ENCODE assay signal across 14 mouse cellular contexts in genomic region chr2:147961633-147962032, GRCm38 (mm10).
"Had no signal": no experiment of that assay in that cellular context is flagged by ENCODE, and none has a peak within 500 bp of the region (broad histone marks: within the 10 kb centered on the region; RNA-seq: fewer than 3 reads in every experiment).

No protein-coding gene starts in this region.

- H3K27me3 ChIP-seq: hindbrain, embryonic 15.5 days; limb, embryonic 12.5 days; liver, embryonic 13.5 days; megakaryocyte, embryonic 14.5 days; midbrain, embryonic 13.5 days had no signal

- H3K9ac ChIP-seq: hindbrain, embryonic 15.5 days; limb, embryonic 12.5 days; liver, embryonic 13.5 days; midbrain, embryonic 13.5 days had no signal

- H3K9me3 ChIP-seq: hindbrain, embryonic 15.5 days; limb, embryonic 12.5 days; liver, embryonic 13.5 days; megakaryocyte, embryonic 14.5 days; midbrain, embryonic 13.5 days had no signal

- H3K36me3 ChIP-seq: hindbrain, embryonic 15.5 days; limb, embryonic 12.5 days; liver, embryonic 13.5 days; midbrain, embryonic 13.5 days had no signal

- H3K27ac ChIP-seq: hindbrain, embryonic 15.5 days; limb, embryonic 12.5 days; liver, embryonic 13.5 days; macrophage; midbrain, embryonic 13.5 days had no signal

- H3K4me3 ChIP-seq: hindbrain, embryonic 15.5 days; limb, embryonic 12.5 days; liver, embryonic 13.5 days; megakaryocyte, embryonic 14.5 days; midbrain, embryonic 13.5 days had no signal

- H3K4me1 ChIP-seq: hindbrain, embryonic 15.5 days; limb, embryonic 12.5 days; megakaryocyte, embryonic 14.5 days; midbrain, embryonic 13.5 days had no signal

- H3K4me2 ChIP-seq: hindbrain, embryonic 15.5 days; limb, embryonic 12.5 days; liver, embryonic 13.5 days; midbrain, embryonic 13.5 days had no signal

- DNase-seq: kidney, postnatal 25 days; layer of hippocampus, adult 9-11 months; layer of hippocampus, postnatal 36 days; liver, embryonic 13.5 days; lung, adult 2 months; lung, postnatal 10 days; right cerebral cortex, adult 18-20 months; right cerebral cortex, postnatal 25 days; thymus, postnatal 4 days had no signal

- ATAC-seq: midbrain, embryonic 13.5 days had no signal
